Comparison of ENCODE assay signal across 25 mouse cellular contexts in the genomic region with DNA sequence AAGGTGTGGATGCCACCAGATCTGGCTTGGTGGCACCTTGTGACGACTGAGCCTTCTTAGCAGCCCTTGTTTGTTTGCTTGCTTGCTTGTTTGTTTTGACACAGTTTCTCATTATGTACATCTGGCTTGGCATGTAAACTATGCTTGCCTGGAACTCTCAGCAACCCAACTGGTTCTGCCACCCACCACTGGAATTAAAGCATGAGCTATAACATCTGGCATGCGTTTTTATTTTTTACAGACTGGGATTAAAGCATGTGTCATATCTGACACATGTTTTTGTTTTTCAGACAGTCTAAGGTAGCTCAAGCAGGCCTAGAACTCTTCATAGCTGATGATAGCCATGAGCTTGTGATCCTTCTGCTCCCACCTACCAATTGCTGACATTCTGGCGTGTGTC.
"Had no signal": no experiment of that assay in that cellular context is flagged by ENCODE, and none has a peak within 500 bp of the region (broad histone marks: within the 10 kb centered on the region; RNA-seq: fewer than 3 reads in every experiment).

No protein-coding gene starts in this region.

- DNase-seq: kidney, adult 2 months; kidney, postnatal 10 days; kidney, postnatal 36 days; layer of hippocampus, adult 9-11 months; layer of hippocampus, postnatal 36 days; liver; lung, adult 18-20 months; lung, postnatal 10 days; lung, postnatal 4 days; retina, postnatal 1 day; right cerebral cortex, postnatal 4 days; thymus, adult 2 months; thymus, postnatal 14 days; thymus, postnatal 4 days had no signal

- ATAC-seq: intestine, postnatal 0 days; liver, embryonic 12.5 days; midbrain, embryonic 15.5 days had no signal

- H3K4me1 ChIP-seq: lung, embryonic 15.5 days; midbrain, embryonic 12.5 days; midbrain, embryonic 15.5 days; neural tube, embryonic 13.5 days had no signal

- H3K27ac ChIP-seq: left cerebral cortex, adult 2 months; limb, embryonic 12.5 days; liver, embryonic 12.5 days; liver, embryonic 15.5 days; lung, embryonic 15.5 days; midbrain, embryonic 12.5 days; midbrain, embryonic 15.5 days; neural tube, embryonic 13.5 days; stomach, postnatal 0 days had no signal

- H3K4me3 ChIP-seq: left cerebral cortex, adult 2 months; limb, embryonic 12.5 days; liver, embryonic 12.5 days; liver, embryonic 15.5 days; lung, embryonic 15.5 days; midbrain, embryonic 12.5 days; midbrain, embryonic 15.5 days; myocyte; neural tube, embryonic 13.5 days had no signal
